Mouse (Mus musculus): ENCODE results near the gene Rhou. TPM values are rescaled to one million over a fixed set of nuclear protein-coding genes. Genes with fewer than 3 reads are reported as not detected.
"Not testable (repeated sequence)": the region's sequence is repeated elsewhere in the genome, so short reads cannot be mapped to it uniquely, and the experiment has no call there.

The Rhou gene
- polyA plus RNA-seq (2014; fragmentation: Nextera tagmentation; extraction: Ambion mirVana): 10.0 and 12.9 TPM in 2 replicates

GRCm38 (mm10) chr8:123653308-123653993 is at the start of gene Rhou:
TSS of gene Rhou (plus strand) at chr8:123653929.
- Histone ChIP-seq H3K9ac (replicated peaks; ENCODE audit: low read length) (peak within 1 kb of the TSS; percentile 89), H3K27ac (replicated peaks; ENCODE audit: low read depth, low read length) (peak within 1 kb of the TSS; percentile 97), H3K4me2 (ENCODE audit: low read length) (peak within 1 kb of the TSS; percentile 63), H3K4me1 (ENCODE audit: control insufficient read depth, insufficient read depth, low read length) (peaks cover 12% of the 10 kb centered on the region), H3K9me3 (ENCODE audit: control insufficient read depth, low read length) (no peaks in the 10 kb centered on the region), H3K4me3 (replicated peaks; ENCODE audit: low read depth, low read length) (peak within 1 kb of the TSS; percentile 73), H3K27me3 (ENCODE audit: control insufficient read depth, insufficient read depth, low read length) (no peaks in the 10 kb centered on the region), H3K36me3 (ENCODE audit: control insufficient read depth, insufficient read depth, low read length) (peaks cover 19% of the 10 kb centered on the region)
- under 1% methylated on average over 58 of the region's 58 CpGs for WGBS
- peak; percentile 92 for ATAC-seq (ENCODE audit: low FRiP score, low TSS enrichment)
- peak; percentile 98 for DNase-seq

GRCm38 (mm10) chr8:123612652-123613051 is 41.1 kb upstream of the Rhou start:
- H3K4me1 ChIP-seq (ENCODE audit: control insufficient read depth, insufficient read depth, low read length); H3K9me3 ChIP-seq (ENCODE audit: control insufficient read depth, low read length); H3K9ac ChIP-seq (replicated peaks; ENCODE audit: low read length); H3K27ac ChIP-seq (replicated peaks; ENCODE audit: low read depth, low read length); DNase-seq; H3K27me3 ChIP-seq (ENCODE audit: control insufficient read depth, insufficient read depth, low read length); H3K4me2 ChIP-seq (ENCODE audit: low read length); H3K4me3 ChIP-seq (replicated peaks; ENCODE audit: low read depth, low read length); ATAC-seq (ENCODE audit: low FRiP score, low TSS enrichment); H3K36me3 ChIP-seq (ENCODE audit: control insufficient read depth, insufficient read depth, low read length): not testable (repeated sequence)
- no CpG with 5 or more reads among the region's 5 CpGs for WGBS

DNA sequence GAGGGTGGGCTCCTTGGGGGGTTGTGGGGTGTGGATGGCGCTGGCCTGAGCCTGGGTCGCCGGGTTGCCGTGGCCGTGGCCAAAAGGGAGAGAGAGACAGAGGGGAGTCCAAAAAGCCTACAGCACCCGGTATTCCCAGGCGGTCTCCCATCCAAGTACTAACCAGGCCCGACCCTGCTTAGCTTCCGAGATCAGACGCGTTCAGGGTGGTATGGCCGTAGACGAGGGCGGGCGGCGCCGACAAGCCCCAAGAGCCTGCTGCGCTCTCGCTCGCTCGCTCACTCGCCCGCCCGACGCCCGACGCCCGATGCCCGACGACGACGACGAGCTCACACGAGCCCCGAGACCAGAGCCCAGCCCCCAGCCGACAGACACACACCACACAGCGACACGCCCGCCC is 30.2 kb upstream of the Rhou start:
- DNase-seq; H3K4me3 ChIP-seq (replicated peaks; ENCODE audit: low read depth, low read length); H3K27ac ChIP-seq (replicated peaks; ENCODE audit: low read depth, low read length); H3K36me3 ChIP-seq (ENCODE audit: control insufficient read depth, insufficient read depth, low read length); H3K4me2 ChIP-seq (ENCODE audit: low read length); H3K9me3 ChIP-seq (ENCODE audit: control insufficient read depth, low read length); ATAC-seq (ENCODE audit: low FRiP score, low TSS enrichment); H3K9ac ChIP-seq (replicated peaks; ENCODE audit: low read length); H3K4me1 ChIP-seq (ENCODE audit: control insufficient read depth, insufficient read depth, low read length): not testable (repeated sequence)
- WGBS: no CpG with 5 or more reads among the region's 39 CpGs
- peaks cover 12% of the 10 kb centered on the region for H3K27me3 ChIP-seq (ENCODE audit: control insufficient read depth, insufficient read depth, low read length)

DNA sequence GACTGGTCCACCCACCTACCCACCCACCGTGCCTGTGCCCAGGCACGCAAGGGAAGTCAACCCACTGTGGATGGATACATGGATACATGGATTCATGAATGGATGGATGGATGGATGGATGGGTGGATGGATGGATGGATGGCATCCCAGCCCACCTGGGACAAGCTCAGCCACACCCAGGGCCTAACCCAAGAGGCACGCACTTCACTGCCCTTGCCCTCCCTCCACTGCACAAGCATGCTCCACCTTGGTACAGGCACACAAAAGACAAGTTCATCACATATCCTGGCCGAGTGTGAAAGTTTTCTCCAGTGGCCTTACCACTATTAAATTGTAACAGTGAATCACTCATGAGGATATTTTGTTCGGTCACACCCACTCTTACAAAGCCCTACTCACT is 29.5 kb upstream of the Rhou start:
- no peak for DNase-seq
- WGBS: 60% methylated on average over 5 of the region's 5 CpGs
- Histone ChIP-seq H3K4me1 (ENCODE audit: control insufficient read depth, insufficient read depth, low read length) (peaks cover 5% of the 10 kb centered on the region; the same call in 1 of the 2 replicates), H3K27me3 (ENCODE audit: control insufficient read depth, insufficient read depth, low read length) (peaks cover 12% of the 10 kb centered on the region), H3K4me2 (ENCODE audit: low read length) (no peak overlapping the region), H3K4me3 (replicated peaks; ENCODE audit: low read depth, low read length) (no peak overlapping the region), H3K9me3 (ENCODE audit: control insufficient read depth, low read length) (no peaks in the 10 kb centered on the region), H3K9ac (replicated peaks; ENCODE audit: low read length) (no peak overlapping the region), H3K27ac (replicated peaks; ENCODE audit: low read depth, low read length) (no peak overlapping the region), H3K36me3 (ENCODE audit: control insufficient read depth, insufficient read depth, low read length) (no peaks in the 10 kb centered on the region)
- no peak for ATAC-seq (ENCODE audit: low FRiP score, low TSS enrichment)

GRCm38 (mm10) chr8:123624702-123625101 is 29.0 kb upstream of the Rhou start:
- no peaks in the 10 kb centered on the region for H3K9me3 ChIP-seq (ENCODE audit: control insufficient read depth, low read length)
- no peak overlapping the region for H3K27ac ChIP-seq (replicated peaks; ENCODE audit: low read depth, low read length)
- DNase-seq (no peak), ATAC-seq (ENCODE audit: low FRiP score, low TSS enrichment) (no peak)
- H3K36me3 ChIP-seq (ENCODE audit: control insufficient read depth, insufficient read depth, low read length): no peaks in the 10 kb centered on the region
- WGBS: 59% methylated on average over 1 of the region's 1 CpGs
- peaks cover 5% of the 10 kb centered on the region; the same call in 1 of the 2 replicates for H3K4me1 ChIP-seq (ENCODE audit: control insufficient read depth, insufficient read depth, low read length)
- no peak overlapping the region for H3K9ac ChIP-seq (replicated peaks; ENCODE audit: low read length)
- no peak overlapping the region for H3K4me3 ChIP-seq (replicated peaks; ENCODE audit: low read depth, low read length)
- no peak overlapping the region for H3K4me2 ChIP-seq (ENCODE audit: low read length)
- peaks cover 12% of the 10 kb centered on the region for H3K27me3 ChIP-seq (ENCODE audit: control insufficient read depth, insufficient read depth, low read length)

DNA sequence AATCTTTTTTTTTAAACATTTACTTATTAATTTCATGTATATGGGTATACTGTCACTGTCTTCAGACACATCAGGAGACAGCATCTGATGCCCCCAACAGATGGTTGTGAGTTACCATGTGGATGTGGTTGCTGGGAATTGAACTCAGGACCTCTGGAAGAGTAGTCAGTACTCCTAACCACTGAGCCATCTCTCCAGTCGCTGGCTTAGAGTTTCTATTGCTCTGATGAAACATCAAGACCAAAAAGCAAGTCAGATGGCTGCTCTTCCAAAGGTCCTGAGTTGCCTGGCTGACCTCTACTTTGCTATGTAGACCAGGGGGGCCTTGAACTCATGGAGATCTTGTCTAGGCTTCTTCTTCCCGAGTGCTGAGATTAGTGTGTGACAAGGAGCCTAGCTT is 28.0 kb upstream of the Rhou start:
- no peak for DNase-seq
- no peak overlapping the region for H3K4me2 ChIP-seq (ENCODE audit: low read length)
- 25% methylated on average over 2 of the region's 2 CpGs for WGBS

GRCm38 (mm10) chr8:123627410-123628147 is 26.1 kb upstream of the Rhou start:
- H3K36me3 ChIP-seq (ENCODE audit: control insufficient read depth, insufficient read depth, low read length): no peaks in the 10 kb centered on the region
- no peak overlapping the region for H3K9ac ChIP-seq (replicated peaks; ENCODE audit: low read length)
- H3K9me3 ChIP-seq (ENCODE audit: control insufficient read depth, low read length): no peaks in the 10 kb centered on the region
- WGBS: 65% methylated on average over 6 of the region's 6 CpGs
- H3K27ac ChIP-seq (replicated peaks; ENCODE audit: low read depth, low read length): no peak overlapping the region
- ATAC-seq (ENCODE audit: low FRiP score, low TSS enrichment): no peak
- peaks cover 12% of the 10 kb centered on the region for H3K27me3 ChIP-seq (ENCODE audit: control insufficient read depth, insufficient read depth, low read length)
- H3K4me3 ChIP-seq (replicated peaks; ENCODE audit: low read depth, low read length): no peak overlapping the region
- DNase-seq: no peak
- H3K4me1 ChIP-seq (ENCODE audit: control insufficient read depth, insufficient read depth, low read length): peaks cover 5% of the 10 kb centered on the region; the same call in 1 of the 2 replicates
- no peak overlapping the region for H3K4me2 ChIP-seq (ENCODE audit: low read length)

More for the DNA sequence above, 28.0 kb upstream of the Rhou start:
- no peak for ATAC-seq (ENCODE audit: low FRiP score, low TSS enrichment)
- H3K9me3 ChIP-seq (ENCODE audit: control insufficient read depth, low read length): no peaks in the 10 kb centered on the region
- H3K4me1 ChIP-seq (ENCODE audit: control insufficient read depth, insufficient read depth, low read length): peaks cover 5% of the 10 kb centered on the region; the same call in 1 of the 2 replicates
- no peak overlapping the region for H3K27ac ChIP-seq (replicated peaks; ENCODE audit: low read depth, low read length)
- H3K36me3 ChIP-seq (ENCODE audit: control insufficient read depth, insufficient read depth, low read length): no peaks in the 10 kb centered on the region
- no peak overlapping the region for H3K4me3 ChIP-seq (replicated peaks; ENCODE audit: low read depth, low read length)
- peaks cover 12% of the 10 kb centered on the region for H3K27me3 ChIP-seq (ENCODE audit: control insufficient read depth, insufficient read depth, low read length)
- no peak overlapping the region for H3K9ac ChIP-seq (replicated peaks; ENCODE audit: low read length)

DNA sequence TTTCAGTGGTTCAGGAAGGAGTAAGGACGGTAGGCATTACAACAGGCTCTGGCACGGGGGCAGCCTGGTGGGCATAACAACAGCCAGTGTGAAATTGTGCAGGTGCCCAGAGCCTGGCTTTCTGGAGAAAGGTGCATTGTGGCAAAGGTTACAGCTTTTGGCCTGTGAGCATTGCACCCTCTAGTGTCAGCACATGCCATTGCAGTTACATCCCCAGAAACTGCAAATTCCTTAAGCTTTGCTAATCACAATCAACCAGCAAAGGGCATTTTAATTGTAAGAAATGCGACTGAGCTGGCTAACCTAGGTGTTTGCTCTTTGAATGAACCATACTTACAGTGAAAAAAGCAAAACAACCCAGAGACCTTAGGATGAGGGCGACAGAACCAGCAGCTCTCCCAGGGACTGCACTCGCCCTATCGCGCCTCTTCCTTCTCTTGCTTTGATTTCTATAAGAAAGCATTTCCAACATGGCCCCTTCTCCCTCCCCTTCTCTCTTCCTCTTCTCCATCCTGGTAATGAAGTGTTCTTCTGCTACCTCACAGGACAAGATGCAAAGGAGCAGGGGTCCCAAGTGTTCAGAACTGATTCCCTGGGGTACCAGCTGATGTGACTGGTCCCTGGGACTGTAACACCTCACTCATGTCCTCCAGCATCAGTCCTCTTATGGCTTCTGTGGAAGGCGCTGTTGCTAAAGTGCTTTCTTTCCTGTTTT is 25.3 kb upstream of the Rhou start:
- peaks cover 12% of the 10 kb centered on the region for H3K27me3 ChIP-seq (ENCODE audit: control insufficient read depth, insufficient read depth, low read length)
- DNase-seq (peak; percentile 78), ATAC-seq (ENCODE audit: low FRiP score, low TSS enrichment) (no peak)
- H3K4me3 ChIP-seq (replicated peaks; ENCODE audit: low read depth, low read length): peak overlapping the region; percentile 18; the same call in 1 of the 2 replicates
- peaks cover 5% of the 10 kb centered on the region; the same call in 1 of the 2 replicates for H3K4me1 ChIP-seq (ENCODE audit: control insufficient read depth, insufficient read depth, low read length)
- peak overlapping the region; percentile 51 for H3K4me2 ChIP-seq (ENCODE audit: low read length)
- no peak overlapping the region for H3K27ac ChIP-seq (replicated peaks; ENCODE audit: low read depth, low read length)
- no peaks in the 10 kb centered on the region for H3K36me3 ChIP-seq (ENCODE audit: control insufficient read depth, insufficient read depth, low read length)
- H3K9me3 ChIP-seq (ENCODE audit: control insufficient read depth, low read length): no peaks in the 10 kb centered on the region
- WGBS: 3% methylated on average over 8 of the region's 8 CpGs
- 0 out of 2 replicates have a peak overlapping the region, but pooled peaks have one; percentile 24 for H3K9ac ChIP-seq (replicated peaks; ENCODE audit: low read length)

All from midbrain, embryonic 14.5 days (tissue).